Mouse (Mus musculus): Measurements from ENCODE around the gene Pmepa1. TPM values are rescaled to one million over a fixed set of nuclear protein-coding genes. Genes with fewer than 3 reads are reported as not detected.

Gene Pmepa1
- polyA plus RNA-seq, 1 experiment from 2014 or later = 11.0 TPM

DNA sequence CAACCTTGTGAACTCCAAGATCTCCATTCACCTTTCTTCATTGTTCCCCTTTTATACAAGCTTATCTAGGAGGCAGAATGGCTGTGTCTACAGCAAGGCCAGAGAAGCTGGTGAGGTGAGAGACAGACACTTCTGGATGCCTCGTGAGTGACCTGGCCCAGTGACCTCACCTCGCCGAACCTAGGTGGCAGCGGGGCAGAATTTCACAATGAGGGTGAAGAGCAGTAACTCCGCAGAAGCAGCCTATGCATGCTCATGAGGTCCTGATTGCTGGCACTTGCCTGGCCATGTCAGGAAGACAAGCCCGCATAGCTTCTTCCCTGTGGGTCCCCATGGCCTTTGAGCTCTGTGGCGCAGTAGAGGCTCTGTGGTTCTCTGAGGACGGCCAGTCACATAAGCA lies 5.9 kb upstream of the Pmepa1 start:
- no peak overlapping the region for H3K4me3 ChIP-seq (ENCODE audit: low read depth, low read length)
- H3K27ac ChIP-seq (replicated peaks; ENCODE audit: low read depth, low read length) = no peak overlapping the region
- no peaks in the 10 kb centered on the region for H3K36me3 ChIP-seq (ENCODE audit: control insufficient read depth, insufficient read depth, low read length)
- WGBS = 84% methylated on average over 8 of the region's 8 CpGs
- no peak overlapping the region for H3K4me2 ChIP-seq (ENCODE audit: low read depth, low read length)
- ATAC-seq (ENCODE audit: low read depth) (no peak), DNase-seq (ENCODE audit: low spot score) (no peak)
- H3K4me1 ChIP-seq (ENCODE audit: control insufficient read depth, insufficient read depth, low read length) = peaks cover 1% of the 10 kb centered on the region
- no peak overlapping the region for H3K9ac ChIP-seq (ENCODE audit: low read depth, low read length)
- H3K27me3 ChIP-seq (replicated peaks; ENCODE audit: control insufficient read depth, insufficient read depth, low read length) = no peaks in the 10 kb centered on the region
- no peaks in the 10 kb centered on the region for H3K9me3 ChIP-seq (ENCODE audit: control insufficient read depth, low read length)

GRCm38 (mm10) chr2:173281021-173281937 lies 4.9 kb upstream of the Pmepa1 start:
- ATAC-seq (ENCODE audit: low read depth) = no peak
- Histone ChIP-seq H3K36me3 (ENCODE audit: control insufficient read depth, insufficient read depth, low read length) (no peaks in the 10 kb centered on the region), H3K9me3 (ENCODE audit: control insufficient read depth, low read length) (no peaks in the 10 kb centered on the region), H3K4me2 (ENCODE audit: low read depth, low read length) (no peak overlapping the region), H3K27me3 (replicated peaks; ENCODE audit: control insufficient read depth, insufficient read depth, low read length) (no peaks in the 10 kb centered on the region), H3K9ac (ENCODE audit: low read depth, low read length) (no peak overlapping the region), H3K4me3 (ENCODE audit: low read depth, low read length) (no peak overlapping the region), H3K4me1 (ENCODE audit: control insufficient read depth, insufficient read depth, low read length) (peaks cover 4% of the 10 kb centered on the region), H3K27ac (replicated peaks; ENCODE audit: low read depth, low read length) (no peak overlapping the region)
- 60% methylated on average over 8 of the region's 9 CpGs for WGBS
- no peak for DNase-seq (ENCODE audit: low spot score)

- Histone ChIP-seq H3K27ac (replicated peaks; ENCODE audit: low read depth, low read length) (no peak overlapping the region), H3K4me3 (ENCODE audit: low read depth, low read length) (no peak overlapping the region), H3K4me1 (ENCODE audit: control insufficient read depth, insufficient read depth, low read length) (peaks cover 14% of the 10 kb centered on the region), H3K27me3 (replicated peaks; ENCODE audit: control insufficient read depth, insufficient read depth, low read length) (no peaks in the 10 kb centered on the region), H3K9ac (ENCODE audit: low read depth, low read length) (no peak overlapping the region), H3K4me2 (ENCODE audit: low read depth, low read length) (no peak overlapping the region), H3K36me3 (ENCODE audit: control insufficient read depth, insufficient read depth, low read length) (no peaks in the 10 kb centered on the region), H3K9me3 (ENCODE audit: control insufficient read depth, low read length) (no peaks in the 10 kb centered on the region)
- no peak for DNase-seq (ENCODE audit: low spot score)
- ATAC-seq (ENCODE audit: low read depth) = no peak
- WGBS = 70% methylated on average over 16 of the region's 16 CpGs
Measured at GRCm38 (mm10) chr2:173278846-173279580, 2.7 kb upstream of the Pmepa1 start.

DNA sequence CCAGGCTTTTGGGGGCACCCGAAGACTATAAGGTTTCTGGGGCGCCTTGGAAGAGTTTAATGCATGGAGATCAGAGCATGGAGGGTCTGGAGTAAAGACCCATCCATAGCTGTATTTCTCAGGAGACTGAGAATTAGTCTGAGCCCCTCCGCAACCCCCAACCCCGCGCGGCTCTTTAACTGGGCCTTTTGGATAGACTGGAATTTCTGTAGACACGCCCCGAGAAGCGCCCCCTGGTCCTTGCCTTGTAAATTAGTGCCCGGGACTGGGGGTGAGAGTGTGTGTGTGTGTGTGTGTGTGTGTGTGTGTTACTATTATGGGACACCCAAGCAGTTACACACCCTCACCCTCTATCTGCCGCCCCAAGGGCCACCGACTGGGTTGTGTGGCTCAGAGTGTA lies 526 bp upstream of the Pmepa1 start:
- H3K4me2 ChIP-seq (ENCODE audit: low read depth, low read length) = peak overlapping the region; percentile 87
- H3K4me3 ChIP-seq (ENCODE audit: low read depth, low read length) = peak overlapping the region; percentile 94
- no peaks in the 10 kb centered on the region for H3K36me3 ChIP-seq (ENCODE audit: control insufficient read depth, insufficient read depth, low read length)
- H3K9me3 ChIP-seq (ENCODE audit: control insufficient read depth, low read length) = no peaks in the 10 kb centered on the region
- peak overlapping the region; percentile 98 for H3K9ac ChIP-seq (ENCODE audit: low read depth, low read length)
- H3K27me3 ChIP-seq (replicated peaks; ENCODE audit: control insufficient read depth, insufficient read depth, low read length) = no peaks in the 10 kb centered on the region
- WGBS = 4% methylated on average over 12 of the region's 12 CpGs
- peak; percentile 38 for ATAC-seq (ENCODE audit: low read depth)
- peaks cover 34% of the 10 kb centered on the region for H3K4me1 ChIP-seq (ENCODE audit: control insufficient read depth, insufficient read depth, low read length)
- H3K27ac ChIP-seq (replicated peaks; ENCODE audit: low read depth, low read length) = peak overlapping the region; percentile 94
- DNase-seq (ENCODE audit: low spot score) = peak; percentile 65

DNA sequence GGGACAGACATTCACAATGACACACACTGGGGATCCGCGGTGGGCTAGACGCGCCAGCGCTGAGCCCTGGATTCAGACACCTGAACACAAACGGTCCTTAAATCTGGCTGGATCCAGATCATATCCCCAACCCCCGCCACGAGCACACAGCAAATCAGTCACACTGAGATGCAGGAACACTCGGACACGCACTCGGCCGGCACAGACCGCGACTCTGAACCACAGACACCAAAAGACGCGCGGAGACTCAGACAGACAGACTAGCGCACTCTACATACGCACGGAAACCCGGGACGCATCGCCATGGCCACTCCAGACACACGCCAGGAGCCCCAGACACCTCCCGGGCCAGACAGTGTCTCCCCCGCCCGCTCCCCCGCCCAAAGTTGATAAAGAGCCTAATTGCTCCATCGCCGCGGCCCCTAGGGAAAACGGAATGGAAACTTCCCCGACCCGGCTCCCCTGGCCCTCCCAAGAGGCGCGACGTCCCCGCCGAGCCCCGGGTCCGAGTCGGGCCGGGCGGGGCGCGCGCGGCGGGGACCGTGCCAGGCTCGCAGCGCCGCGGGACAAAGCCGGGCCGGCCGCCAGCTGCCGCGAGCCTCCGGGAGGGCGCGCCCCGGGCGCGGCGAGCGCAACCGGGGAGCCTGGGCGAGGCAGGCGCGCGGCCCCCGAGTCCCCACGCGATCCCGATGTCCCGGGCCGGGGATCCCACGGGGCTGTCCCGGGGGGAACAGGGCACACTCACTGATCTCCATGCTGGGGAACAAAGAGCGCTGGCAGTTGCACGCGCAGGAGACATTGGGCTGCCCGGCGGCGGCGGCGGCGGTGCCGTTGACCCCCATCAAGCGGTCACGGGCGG lies 761 bp downstream of the Pmepa1 start:
- under 1% methylated on average over 40 of the region's 93 CpGs for WGBS
- Histone ChIP-seq H3K27ac (replicated peaks; ENCODE audit: low read depth, low read length) (peak overlapping the region; percentile 94), H3K9ac (ENCODE audit: low read depth, low read length) (peak overlapping the region; percentile 98), H3K4me2 (ENCODE audit: low read depth, low read length) (peak overlapping the region; percentile 87), H3K9me3 (ENCODE audit: control insufficient read depth, low read length) (no peaks in the 10 kb centered on the region), H3K27me3 (replicated peaks; ENCODE audit: control insufficient read depth, insufficient read depth, low read length) (no peaks in the 10 kb centered on the region), H3K4me1 (ENCODE audit: control insufficient read depth, insufficient read depth, low read length) (peaks cover 45% of the 10 kb centered on the region), H3K4me3 (ENCODE audit: low read depth, low read length) (peak overlapping the region; percentile 94), H3K36me3 (ENCODE audit: control insufficient read depth, insufficient read depth, low read length) (no peaks in the 10 kb centered on the region)
- peak; percentile 60 for DNase-seq (ENCODE audit: low spot score)
- peak; percentile 16; the same call in 1 of the 2 replicates for ATAC-seq (ENCODE audit: low read depth)

DNA sequence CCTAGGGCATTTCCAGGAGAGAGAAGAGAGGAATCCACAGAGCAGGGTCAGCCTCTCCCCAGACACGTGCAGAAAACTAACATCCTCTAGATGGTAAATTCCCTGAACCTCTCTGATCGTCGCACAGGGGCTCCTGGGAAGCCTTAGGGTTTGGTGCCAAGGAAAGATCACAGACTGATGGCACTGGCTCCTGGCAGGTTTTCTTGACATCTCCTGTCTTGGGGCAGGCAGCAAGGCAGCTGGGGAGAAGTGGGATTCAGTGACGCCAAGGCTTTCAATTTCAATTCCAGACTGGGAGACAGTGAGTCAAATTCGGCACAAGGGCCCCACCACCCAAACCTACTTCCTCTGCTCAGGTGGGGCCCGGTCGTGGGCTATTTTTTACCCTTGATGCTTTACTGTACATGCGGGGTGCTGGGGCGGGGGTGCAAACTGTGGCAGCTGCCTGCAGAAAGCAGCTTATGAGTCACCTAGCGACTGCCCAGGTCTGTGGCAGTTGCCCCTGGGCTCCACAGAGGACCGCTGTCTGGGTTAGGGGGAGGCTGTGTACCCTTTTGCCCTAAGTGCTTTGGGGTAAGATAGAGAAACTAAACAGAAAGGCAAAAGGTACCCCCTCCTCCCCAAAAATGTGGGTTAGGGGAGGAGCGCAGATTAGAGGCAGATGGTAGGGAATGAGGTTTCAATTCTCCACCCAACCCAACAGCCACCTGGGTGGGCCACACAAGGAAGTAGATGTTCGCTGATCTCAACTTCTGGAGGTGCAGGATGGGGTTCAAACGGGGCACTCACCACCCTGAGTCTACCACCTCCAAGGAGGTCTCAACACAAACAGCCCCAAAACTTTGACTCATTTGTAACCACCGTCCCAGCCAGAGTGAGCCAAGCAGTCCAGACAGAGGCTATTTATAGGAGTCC lies 1.6 kb downstream of the Pmepa1 start:
- Histone ChIP-seq H3K4me2 (ENCODE audit: low read depth, low read length) (peak overlapping the region; percentile 87), H3K4me3 (ENCODE audit: low read depth, low read length) (peak overlapping the region; percentile 94), H3K9ac (ENCODE audit: low read depth, low read length) (peak overlapping the region; percentile 98), H3K27ac (replicated peaks; ENCODE audit: low read depth, low read length) (peak overlapping the region; percentile 94), H3K27me3 (replicated peaks; ENCODE audit: control insufficient read depth, insufficient read depth, low read length) (no peaks in the 10 kb centered on the region), H3K4me1 (ENCODE audit: control insufficient read depth, insufficient read depth, low read length) (peaks cover 49% of the 10 kb centered on the region), H3K36me3 (ENCODE audit: control insufficient read depth, insufficient read depth, low read length) (no peaks in the 10 kb centered on the region), H3K9me3 (ENCODE audit: control insufficient read depth, low read length) (no peaks in the 10 kb centered on the region)
- ATAC-seq (ENCODE audit: low read depth) (0 out of 2 replicates have a peak, but pooled peaks have one; percentile 0), DNase-seq (ENCODE audit: low spot score) (no peak)
- 6% methylated on average over 15 of the region's 15 CpGs for WGBS

- no peak overlapping the region for H3K27ac ChIP-seq (replicated peaks; ENCODE audit: low read depth, low read length)
- no peaks in the 10 kb centered on the region for H3K36me3 ChIP-seq (ENCODE audit: control insufficient read depth, insufficient read depth, low read length)
- no peaks in the 10 kb centered on the region for H3K9me3 ChIP-seq (ENCODE audit: control insufficient read depth, low read length)
- DNase-seq (ENCODE audit: low spot score) (no peak), ATAC-seq (ENCODE audit: low read depth) (no peak)
- H3K27me3 ChIP-seq (replicated peaks; ENCODE audit: control insufficient read depth, insufficient read depth, low read length) = no peaks in the 10 kb centered on the region
- 49% methylated on average over 4 of the region's 4 CpGs for WGBS
- H3K4me2 ChIP-seq (ENCODE audit: low read depth, low read length) = peak overlapping the region; percentile 87
- peak overlapping the region; percentile 94 for H3K4me3 ChIP-seq (ENCODE audit: low read depth, low read length)
- H3K4me1 ChIP-seq (ENCODE audit: control insufficient read depth, insufficient read depth, low read length) = peaks cover 49% of the 10 kb centered on the region
- H3K9ac ChIP-seq (ENCODE audit: low read depth, low read length) = peak overlapping the region; percentile 98
Measured at GRCm38 (mm10) chr2:173273885-173274284, 2.4 kb downstream of the Pmepa1 start.

All from embryonic facial prominence, embryonic 14.5 days (tissue).